Mouse (Mus musculus) gastrocnemius, postnatal 14 days (tissue): ENCODE results near the gene Agrn. TPM values are rescaled to one million over a fixed set of nuclear protein-coding genes. Genes with fewer than 3 reads are reported as not detected.

Experiments used
- DNase-seq: peaks from one replicate; pipeline ENCODE4 v3.0.0; 2021; ENCODE audit warnings: mixed read lengths
- intact Hi-C: fragments of 180-260 bp; cut with DNase I; formaldehyde crosslinking; loops from one replicate; pipeline ENCODE4 v1.15.1; 2025; ENCODE audit warnings: low total_unique reads
- long read RNA-seq, 2 experiments: library from polyadenylated mRNA; stranded (forward); transcript quantifications; one replicate each; pipeline ENCODE4 v2.0.0; 2021
- total RNA-seq, 2 experiments: library from RNA; stranded (reverse); gene quantifications; 2 replicates each; pipeline ENCODE4 v1.2.3; 2021

Gene Agrn
- 10 to 100 TPM; 25.3 to 25.5 TPM for total RNA-seq
- long read RNA-seq, experiment 1, full-length matches to known transcripts = 1 of 13 reads
- long read RNA-seq, experiment 1, partial matches to known transcripts = 10 of 13 reads
- long read RNA-seq, experiment 1, other reads (novel, unspliced or antisense) = 2 of 13 reads
- long read RNA-seq, experiment 2, partial matches to known transcripts = 10 of 13 reads
- long read RNA-seq, experiment 2, other reads (novel, unspliced or antisense) = 3 of 13 reads

DNA sequence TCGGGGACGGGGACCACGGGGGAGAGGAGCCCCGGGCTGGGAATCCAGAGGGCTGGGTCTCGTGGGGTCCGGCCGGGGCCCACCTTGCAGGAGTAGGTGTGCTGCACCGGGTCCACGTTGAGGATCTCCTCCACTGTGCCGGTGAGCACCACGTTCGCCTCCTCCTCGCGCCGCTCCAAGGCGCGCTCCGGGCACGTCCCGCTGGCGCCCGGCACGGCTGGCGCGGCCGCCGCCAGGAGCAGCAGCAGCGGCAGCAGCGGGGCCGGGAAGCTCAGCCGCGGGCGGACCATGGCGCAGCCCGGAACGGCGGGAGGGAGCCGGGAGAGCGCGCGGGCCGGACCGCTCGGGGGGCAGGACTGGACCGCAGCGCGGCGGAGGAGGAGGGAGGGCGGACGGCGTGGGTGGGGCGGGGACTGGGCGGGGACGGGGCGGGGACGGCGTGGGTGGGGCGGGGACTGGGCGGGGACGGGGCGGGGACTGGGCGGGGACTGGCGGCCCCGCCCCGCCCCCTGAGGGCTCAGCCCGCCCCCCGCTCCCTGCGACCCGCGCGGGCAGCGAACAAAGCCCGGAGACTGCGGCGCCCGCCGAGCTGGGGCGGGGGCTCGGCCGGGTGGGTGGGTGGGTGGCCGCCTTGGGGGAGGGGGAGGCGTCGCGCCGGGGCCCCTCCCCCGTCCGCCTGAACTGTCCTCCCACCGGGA is at the start of gene Agrn:
TSS of gene Agrn (minus strand) at position 358 of the 698 bp plus-strand sequence.
- DNase-seq = peak; percentile 83
- intact Hi-C loops = no loop called here

DNA sequence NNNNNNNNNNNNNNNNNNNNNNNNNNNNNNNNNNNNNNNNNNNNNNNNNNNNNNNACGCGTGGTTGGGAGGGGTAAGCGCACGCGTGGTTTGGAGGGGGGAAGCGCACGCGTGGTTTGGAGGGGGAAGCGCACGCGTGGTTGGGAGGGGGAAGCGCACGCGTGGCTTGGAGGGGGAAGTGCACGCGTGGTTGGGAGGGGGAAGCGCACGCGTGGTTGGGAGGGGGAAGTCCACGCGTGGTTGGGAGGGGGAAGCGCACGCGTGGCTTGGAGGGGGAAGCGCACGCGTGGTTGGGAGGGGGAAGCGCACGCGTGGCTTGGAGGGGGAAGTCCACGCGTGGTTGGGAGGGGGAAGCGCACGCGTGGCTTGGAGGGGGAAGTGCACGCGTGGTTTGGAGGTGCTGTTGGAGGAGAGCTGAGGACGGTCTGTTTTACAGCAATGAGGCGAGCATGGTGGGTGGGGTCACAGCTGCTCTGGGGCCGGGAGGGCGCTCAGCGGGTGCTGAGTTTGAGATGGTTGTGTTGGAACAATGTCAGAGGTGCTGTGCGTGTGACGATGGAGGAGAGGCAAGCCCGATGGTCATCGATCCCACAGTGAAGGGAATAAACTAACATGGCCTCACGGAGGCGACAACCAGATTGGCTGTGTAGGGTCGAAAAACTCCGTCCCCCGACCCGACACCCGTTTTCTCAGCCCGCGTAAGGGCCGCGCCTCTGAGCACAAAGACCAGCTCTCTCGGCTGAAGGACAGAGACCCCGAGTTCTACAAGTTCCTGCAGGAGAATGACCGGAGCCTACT is 39.6 kb upstream of the Agrn start:
- no peak for DNase-seq
- intact Hi-C loops = no loop called here

DNA sequence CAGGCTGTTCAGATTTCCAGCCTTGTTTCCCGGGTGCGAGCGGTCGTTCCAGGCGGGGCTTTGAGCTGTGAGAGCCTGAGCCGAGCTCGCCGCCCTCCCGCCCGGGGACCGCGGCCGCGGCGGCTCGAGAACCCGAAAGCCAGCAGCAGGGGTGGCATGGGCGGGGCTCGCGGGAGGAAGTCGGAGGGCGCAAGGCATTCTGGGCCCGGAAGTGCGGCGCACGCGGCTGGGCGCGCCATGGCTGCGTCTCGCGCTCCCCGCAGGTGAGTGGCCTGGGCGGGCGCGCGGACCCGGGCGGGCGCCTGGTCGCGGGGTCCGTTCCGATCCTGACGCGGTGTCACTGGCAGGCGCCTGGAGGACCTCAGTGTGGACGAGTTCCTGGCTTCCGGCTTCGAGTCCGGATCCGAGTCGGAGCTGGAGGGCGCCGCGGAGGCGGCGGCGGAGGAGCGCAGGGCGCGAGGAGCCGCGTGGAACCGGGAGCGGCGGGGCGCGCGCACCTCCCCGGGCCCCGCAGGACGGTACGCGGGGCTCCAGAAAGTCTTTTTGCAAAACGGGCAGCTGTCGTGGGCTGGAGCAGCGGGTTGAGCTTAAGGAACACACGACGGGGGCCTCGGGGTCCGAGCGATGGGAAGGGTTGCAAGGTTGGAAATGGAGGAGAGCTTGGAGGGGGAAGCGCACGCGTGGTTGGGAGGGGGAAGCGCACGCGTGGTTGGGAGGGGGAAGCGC is 38.7 kb upstream of the Agrn start, which contains the start of gene Noc2l:
TSS of gene Noc2l (plus strand) at position 203 of the 726 bp plus-strand sequence.
- peak; percentile 94 for DNase-seq
- intact Hi-C loops = no loop called here

DNA sequence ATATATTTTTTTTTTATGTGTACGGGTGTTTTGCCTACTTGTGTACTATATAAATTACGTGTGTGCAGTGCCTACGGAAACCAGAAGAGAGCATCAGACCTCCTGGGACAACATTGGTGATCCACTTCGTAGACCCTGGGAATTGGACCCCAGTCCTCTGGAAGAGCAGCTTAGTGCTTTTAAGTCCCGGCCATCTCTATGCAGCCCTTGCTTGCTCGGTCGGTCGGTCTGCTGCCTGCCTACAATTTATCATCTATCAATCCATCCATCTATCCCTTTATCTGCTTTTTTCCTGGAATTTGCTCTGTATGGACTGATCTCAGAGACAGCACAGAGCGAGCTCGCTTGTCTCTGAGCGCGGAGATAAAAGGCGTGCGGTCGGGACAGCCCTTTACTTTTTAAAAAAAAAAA is 38.1 kb upstream of the Agrn start:
- DNase-seq = no peak
- intact Hi-C loops = no loop called here

DNA sequence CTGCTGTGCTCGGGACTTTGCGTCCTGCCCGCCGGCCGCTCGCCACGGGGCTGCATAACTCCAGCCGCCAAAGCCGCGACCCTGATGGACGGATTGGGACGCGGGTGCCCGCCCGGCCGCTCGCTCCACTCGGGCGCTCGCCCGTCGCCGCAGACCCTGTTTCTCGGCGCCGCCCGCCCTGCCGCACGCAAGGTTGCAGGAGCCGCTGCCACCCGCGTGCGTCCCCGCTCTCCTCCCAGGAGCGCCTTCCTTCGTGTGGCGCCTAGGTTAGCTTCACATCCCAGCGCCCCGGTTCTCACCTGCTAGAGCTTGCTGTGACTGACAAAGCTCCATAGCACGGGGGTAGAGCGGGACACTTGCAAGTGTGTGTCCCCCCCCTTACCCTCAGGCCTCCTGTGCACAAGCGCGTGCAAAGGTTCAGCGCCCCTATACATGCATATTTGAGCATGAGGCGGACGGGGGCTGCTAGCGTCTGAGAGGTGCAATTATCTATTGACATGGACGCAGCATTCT is 37.5 kb upstream of the Agrn start, which contains the start of gene Plekhn1:
TSS of gene Plekhn1 (minus strand) at position 157 of the 513 bp plus-strand sequence.
- intact Hi-C loops = no loop called here
- peak; percentile 81 for DNase-seq

DNA sequence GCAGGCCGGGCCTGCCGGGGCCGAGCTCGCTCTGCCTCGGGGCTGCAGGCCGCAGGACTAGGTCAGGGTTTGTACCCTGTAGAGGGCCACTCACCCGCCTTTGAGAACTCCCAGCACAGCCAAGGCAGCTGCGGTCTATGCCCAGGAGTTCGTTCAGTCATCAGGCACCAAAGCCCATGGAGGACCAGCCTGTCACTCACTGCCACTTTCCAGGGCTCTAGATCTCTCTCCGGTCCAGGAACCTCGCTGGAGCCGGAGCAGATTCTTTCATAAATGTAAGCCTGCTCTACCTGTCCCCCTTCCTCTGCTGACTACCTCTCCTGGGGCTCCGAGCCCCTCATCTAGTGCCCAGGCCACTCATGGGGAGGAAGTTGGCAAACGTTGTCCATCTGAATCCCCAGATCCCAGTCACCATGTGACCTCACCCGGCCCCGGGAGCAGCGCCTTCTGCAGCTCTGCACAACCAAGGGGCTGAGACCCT is 36.8 kb upstream of the Agrn start:
- intact Hi-C loops = no loop called here
- DNase-seq = no peak

DNA sequence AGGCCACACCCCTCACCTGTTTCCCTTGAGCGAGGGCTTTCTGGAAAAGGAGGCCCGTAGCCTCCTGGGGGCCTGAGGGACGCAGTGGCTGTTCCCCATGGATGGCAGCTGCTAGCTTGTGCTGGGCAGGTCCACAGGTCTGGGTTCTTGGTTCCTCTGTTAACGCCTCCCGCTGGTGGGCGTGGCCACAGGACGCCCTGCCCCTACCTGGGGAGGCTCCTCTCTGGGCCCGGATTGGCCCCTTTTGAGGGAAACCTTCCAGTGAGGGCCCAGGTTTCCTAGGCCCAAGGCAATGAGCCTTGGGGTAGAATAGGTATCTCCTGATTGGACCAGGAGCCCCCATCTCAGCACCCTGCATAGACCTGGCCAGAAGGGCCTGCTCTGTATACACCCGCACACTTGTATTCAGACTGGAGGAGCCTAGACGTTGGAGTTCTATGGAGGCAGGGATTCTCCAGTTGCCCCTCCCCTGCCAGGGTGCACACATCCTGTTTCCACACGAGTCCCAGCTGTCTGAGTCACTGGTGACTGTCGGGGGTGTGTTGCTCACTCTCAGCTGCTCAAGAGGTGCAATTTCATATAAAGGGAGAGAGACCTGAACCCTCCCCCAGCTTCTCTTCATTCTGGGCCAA is 31.2 kb upstream of the Agrn start:
- DNase-seq = no peak
- intact Hi-C loops = no loop called here

DNA sequence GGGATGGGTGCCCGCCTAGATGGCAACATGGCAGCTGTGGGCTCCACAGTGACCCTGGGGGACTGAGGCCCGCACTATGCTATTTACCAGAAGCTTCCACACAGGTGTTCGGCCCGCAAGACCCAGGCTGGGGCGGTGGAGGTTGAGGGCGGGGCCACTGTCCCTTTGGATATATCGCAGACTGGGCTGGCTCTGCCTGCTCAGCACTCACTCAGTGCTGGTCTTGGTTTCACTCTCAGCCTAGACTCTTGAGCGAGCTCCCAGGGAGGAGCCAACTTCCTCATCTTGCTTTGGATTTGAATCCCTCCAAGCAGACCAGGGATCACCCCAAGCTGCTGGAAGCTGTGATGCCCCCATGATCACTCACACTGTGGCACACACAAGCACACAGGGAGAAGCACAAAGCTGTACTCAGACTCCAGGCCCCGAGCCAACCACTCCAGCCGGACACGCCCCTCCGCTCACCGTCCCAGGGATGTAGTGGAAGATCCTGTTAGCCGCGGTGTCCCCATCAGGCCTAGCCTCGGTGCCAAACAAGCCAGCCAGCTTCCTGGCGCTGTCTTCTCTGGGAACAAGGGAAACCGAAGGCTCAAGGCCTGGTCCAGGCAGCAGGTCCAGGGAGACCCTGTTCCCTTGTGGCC is 30.6 kb upstream of the Agrn start:
- no peak for DNase-seq
- intact Hi-C loops = no loop called here

DNA sequence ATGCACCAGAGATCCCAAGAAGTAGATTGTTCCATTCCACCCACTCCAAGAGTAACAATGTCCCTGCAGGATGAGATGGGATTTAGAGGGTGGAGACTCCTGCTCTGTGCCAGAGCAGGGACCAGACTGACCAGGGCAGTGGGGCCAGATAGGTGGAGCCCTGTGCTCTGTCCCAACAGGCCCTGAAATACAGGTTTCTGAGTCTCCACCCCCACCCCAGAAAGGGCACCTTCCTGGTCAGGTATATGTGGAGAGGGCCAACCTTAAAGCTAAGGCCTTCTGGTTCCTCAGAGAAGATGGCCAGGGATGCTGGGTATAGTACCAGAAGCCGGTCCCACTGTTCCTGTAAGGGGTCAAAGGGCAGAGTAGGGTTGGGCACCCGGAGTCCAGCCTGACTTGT is 27.0 kb upstream of the Agrn start:
- intact Hi-C loops = no loop called here
- no peak for DNase-seq

DNA sequence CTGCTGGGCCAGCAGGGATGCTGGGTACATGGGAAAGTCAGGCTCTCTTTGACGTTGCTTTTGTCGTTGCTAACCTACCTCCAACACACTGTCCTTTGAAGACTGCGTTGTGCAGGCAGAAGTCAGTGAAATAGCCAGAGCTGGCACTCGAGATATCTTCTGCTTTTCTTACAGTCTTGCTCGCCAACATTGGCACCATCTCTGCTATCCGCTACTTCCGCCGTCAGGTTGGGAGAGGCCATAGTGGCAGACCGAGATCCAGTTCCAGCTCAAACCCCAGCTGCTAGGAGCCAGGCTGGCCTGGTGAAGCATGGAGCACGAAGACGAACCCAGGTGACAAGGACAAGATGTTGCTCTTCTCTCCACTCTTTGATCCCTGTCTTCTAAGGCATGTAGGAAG is 22.6 kb upstream of the Agrn start:
- DNase-seq = no peak
- intact Hi-C loops = no loop called here

DNA sequence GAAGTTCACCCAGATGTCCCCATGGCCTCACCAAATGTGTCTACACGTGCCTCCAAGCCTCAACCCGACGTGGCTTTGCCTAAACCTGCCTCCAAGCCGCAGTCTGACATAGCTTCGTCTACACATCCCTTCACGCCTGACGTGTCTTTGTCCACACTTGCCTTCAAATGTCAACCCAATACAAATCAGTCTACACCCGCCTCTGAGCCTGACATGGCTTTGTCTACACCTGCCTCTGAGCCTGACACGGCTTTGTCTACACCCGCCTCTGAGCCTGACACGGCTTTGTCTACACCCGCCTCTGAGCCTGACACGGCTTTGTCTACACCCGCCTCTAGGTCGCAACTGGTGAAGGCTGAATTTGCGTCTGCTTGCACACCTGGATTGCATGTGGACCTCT is 20.6 kb upstream of the Agrn start:
- intact Hi-C loops = no loop called here
- no peak for DNase-seq

DNA sequence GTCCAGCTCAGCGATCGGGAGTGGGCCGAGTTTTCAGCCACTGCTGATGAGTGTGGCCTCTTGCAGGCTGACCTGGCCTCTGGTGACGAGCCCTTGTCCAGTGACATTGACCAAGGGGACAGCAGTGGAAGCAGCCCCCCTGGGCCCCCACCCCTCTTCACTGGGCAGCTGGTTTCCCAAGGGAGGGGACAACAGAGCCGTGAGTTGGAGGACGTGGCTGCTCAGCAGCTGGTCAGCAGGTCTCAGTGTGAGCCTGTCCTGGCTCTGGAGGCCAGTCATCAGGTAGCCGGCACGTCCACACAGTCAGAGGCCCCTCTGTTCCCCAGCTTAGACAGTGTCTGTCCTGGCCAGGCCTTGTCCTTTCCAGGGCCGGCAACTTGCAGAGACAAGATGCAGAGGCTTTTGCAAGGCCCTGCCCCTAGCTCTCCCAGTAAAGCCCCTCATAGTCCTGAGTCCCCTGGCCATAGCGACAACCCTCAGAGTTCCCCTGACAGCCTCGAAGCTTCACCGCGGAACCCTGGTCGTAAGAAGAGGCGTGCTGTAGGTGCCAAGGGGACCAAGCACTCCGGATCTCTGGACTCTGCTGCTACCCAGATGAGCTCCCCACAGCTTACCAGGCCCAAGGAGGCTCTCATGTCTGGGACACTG is 19.9 kb upstream of the Agrn start:
- intact Hi-C loops = no loop called here
- DNase-seq = no peak

DNA sequence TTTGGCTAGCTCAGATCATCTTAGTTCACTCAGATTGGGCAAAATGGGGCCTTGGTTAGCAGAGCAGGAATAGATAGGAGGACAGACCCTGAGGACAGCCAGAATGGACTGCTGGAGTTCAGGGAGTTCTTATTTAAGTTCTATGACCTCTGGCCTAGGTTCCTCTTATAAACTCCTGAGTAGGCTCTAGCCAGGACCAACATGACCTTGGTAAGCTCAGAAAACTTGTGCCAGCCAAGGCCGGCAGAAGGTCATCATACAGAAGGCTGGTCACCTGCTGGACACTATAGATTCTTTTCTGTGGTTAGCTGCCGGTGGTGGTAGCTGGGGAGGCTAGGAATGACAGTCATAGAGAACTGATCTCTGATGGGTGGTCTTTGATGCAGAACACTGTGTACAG is 18.9 kb upstream of the Agrn start:
- intact Hi-C loops = no loop called here
- DNase-seq = no peak

DNA sequence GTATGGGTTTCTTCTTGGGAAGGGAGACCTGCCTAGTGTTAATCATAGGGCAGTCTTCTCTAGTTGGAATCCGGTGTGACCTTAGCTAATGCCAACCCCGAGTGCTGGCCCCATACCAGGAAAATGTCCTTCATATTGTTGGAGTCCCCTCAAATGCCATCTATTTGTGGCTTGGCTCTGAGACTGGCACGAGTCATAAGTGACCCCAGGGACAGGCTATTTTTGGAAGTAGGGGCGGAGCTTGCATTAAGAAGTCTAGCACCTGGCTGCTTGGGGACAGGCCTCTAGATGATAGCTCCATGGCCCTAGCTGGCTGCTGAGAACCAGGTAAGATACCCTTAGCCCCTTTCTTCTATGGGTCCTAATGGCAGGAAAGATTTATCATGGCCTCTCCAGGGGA is 18.4 kb upstream of the Agrn start, which contains the start of gene Perm1:
TSS of gene Perm1 (plus strand) at position 220 of the 400 bp plus-strand sequence.
- DNase-seq = peak; percentile 82
- intact Hi-C loops = no loop called here

DNA sequence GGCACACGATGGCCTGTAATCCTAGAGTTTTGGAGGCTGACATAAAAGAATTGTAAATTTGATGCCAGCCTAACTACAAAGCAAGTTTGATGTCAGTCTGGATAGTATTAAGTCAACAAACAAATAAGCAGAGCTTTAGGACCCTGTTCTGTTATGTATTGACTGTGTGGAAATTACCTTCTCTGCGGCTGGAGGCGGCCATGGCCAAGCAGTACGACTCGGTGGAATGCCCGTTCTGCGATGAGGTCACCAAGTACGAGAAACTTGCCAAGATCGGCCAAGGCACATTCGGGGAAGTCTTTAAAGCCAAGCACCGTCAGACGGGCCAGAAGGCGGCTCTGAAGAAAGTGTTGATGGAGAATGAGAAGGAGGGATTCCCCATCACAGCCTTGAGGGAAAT is 15.8 kb upstream of the Agrn start:
- intact Hi-C loops = no loop called here
- no peak for DNase-seq

DNA sequence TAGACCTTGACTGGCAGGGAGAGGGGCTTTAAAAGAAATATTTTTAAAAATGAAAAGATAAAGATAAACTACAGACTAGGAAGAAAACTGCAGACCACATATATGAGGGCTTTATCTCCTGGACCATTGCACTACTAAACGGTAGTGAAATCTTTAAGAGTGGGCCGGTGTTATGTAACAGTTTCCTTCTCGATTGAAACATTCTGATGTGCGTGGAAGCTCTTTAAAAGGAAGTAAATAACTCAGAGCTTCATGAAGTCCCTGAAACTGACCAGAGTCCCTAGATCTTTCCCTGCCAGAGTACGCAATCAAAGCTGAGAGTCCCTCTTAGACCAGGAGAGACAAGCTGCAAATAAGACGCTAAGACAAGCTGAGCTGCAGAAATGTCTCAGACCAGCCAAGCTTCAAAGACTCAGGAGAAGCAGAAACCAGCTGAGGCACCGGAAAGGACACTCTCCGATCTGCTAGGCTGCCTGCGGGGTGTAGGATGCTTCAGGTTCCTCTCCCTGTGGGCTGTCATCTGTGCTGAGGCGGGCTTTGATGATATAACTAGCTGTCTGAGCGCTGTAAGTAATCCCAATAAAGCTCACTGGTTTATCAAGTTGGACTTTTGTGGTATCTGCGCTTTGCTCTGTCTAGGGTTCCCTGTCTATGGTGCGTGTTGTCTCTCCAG is 12.8 kb upstream of the Agrn start:
- DNase-seq = no peak
- intact Hi-C loops = no loop called here

DNA sequence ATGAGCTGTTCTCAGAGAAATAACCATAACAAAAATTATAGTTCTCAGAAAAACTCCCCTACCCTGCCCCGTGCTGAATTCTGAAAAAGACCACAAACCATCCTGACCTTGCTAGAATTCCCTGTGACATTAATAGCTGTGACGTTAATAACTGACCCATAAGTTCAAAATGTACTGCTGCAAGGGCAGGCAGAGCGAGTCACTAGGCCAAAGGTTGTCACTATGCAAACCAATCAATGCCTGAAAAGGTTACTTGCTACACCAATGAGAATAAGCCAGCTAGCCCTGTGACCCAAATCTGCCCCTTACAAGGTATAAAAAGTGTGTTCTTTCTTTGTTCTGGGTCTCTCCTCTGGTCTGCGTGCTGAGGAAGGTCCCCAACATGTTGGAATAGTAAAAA is 11.6 kb upstream of the Agrn start:
- no peak for DNase-seq

More for the DNA sequence above, 11.6 kb upstream of the Agrn start:
- intact Hi-C loops = no loop called here
